Mouse (Mus musculus) erythroblast, embryonic 14.5 days (primary cell): ENCODE measurements around the gene Sprn.

Source experiments
- GATA1 ChIP-seq: IDR thresholded peaks from 2 replicates; pipeline ENCODE4 v1.6.1; 2012; ENCODE audit warnings: low read length, inconsistent platforms, mixed read lengths
- TAL1 ChIP-seq: IDR thresholded peaks from 3 replicates; pipeline ENCODE4 v1.6.1; 2012; ENCODE audit warnings: low read length, inconsistent platforms, mixed read lengths

- TF ChIP-seq GATA1 (no peak), TAL1 (no peak)
Measured at GRCm38 (mm10) chr7:140122765-140123164, 31.9 kb downstream of the Sprn start.
